Mouse (Mus musculus) intestine, embryonic 14.5 days (tissue): ENCODE results near the gene Cela1. TPM values are rescaled to one million over a fixed set of nuclear protein-coding genes. Genes with fewer than 3 reads are reported as not detected.

Source experiments
- ATAC-seq: fragments of 200-750 bp; cut with Nextera tagmentation; replicated peaks from 2 replicates; pipeline ENCODE4 v1.8.0; 2017; ENCODE audit warnings: low read depth, moderate number of reproducible peaks, moderate TSS enrichment, moderate library complexity; ENCODE audit not compliant: low FRiP score, low TSS enrichment
- DNase-seq: peaks from one replicate; pipeline ENCODE4 v3.0.0-alpha.2; 2018; ENCODE audit warnings: low spot score
- H3K27ac ChIP-seq: fragments of 300-500 bp; sonication (generic); 2 replicates; pipeline ENCODE4 v1.5.1; 2014; ENCODE audit warnings: low read depth, mild to moderate bottlenecking, control low read depth
- H3K27me3 ChIP-seq: fragments of 300-500 bp; sonication (generic); replicated peaks from 2 replicates; pipeline ENCODE4 v1.6.1; 2014; ENCODE audit warnings: low read length, control low read depth; ENCODE audit not compliant: control insufficient read depth, insufficient read depth
- H3K36me3 ChIP-seq: fragments of 300-500 bp; sonication (generic); 2 replicates; pipeline ENCODE4 v1.6.1; 2014; ENCODE audit warnings: low read length, control low read depth; ENCODE audit not compliant: control insufficient read depth, insufficient read depth
- H3K4me1 ChIP-seq: fragments of 300-500 bp; sonication (generic); replicated peaks from 2 replicates; pipeline ENCODE4 v1.6.1; 2014; ENCODE audit warnings: low read length, control low read depth, mixed read lengths; ENCODE audit not compliant: control insufficient read depth, insufficient read depth
- H3K4me2 ChIP-seq: fragments of 300-500 bp; sonication (generic); 2 replicates; pipeline ENCODE4 v1.6.1; 2014; ENCODE audit warnings: low read length
- H3K4me3 ChIP-seq: fragments of 300-500 bp; sonication (generic); 2 replicates; pipeline ENCODE4 v1.5.1; 2014; ENCODE audit warnings: low read depth, low read length, control low read depth, mixed read lengths
- H3K9ac ChIP-seq: fragments of 300-500 bp; sonication (generic); 2 replicates; pipeline ENCODE4 v1.6.1; 2014; ENCODE audit warnings: mild to moderate bottlenecking, low read length
- H3K9me3 ChIP-seq: fragments of 300-500 bp; sonication (generic); 2 replicates; pipeline ENCODE4 v1.6.1; 2016; ENCODE audit warnings: low read length, control low read depth; ENCODE audit not compliant: control insufficient read depth
- WGBS: fragments of 180-500 bp; shearing (Covaris S2); extraction: QIAGEN DNeasy Blood & Tissue Kit; methylation state at CpG from one replicate; pipeline ENCODE4 v1.1.7; 2014; 5-methylcytosine and 5-hydroxymethylcytosine counted together
- polyA plus RNA-seq: library from polyadenylated mRNA; unstranded; fragments of >200 nt; fragmentation: Nextera tagmentation; extraction: Ambion mirVana; gene quantifications from 2 replicates; pipeline ENCODE4 v1.2.1, GENCODE M21; 2014

Gene Cela1
- polyA plus RNA-seq, 1 experiment from 2014 or later = 49.9 TPM

- Histone ChIP-seq H3K9ac (no peak overlapping the region), H3K9me3 (no peaks in the 10 kb centered on the region), H3K27me3 (no peaks in the 10 kb centered on the region), H3K36me3 (no peaks in the 10 kb centered on the region), H3K4me3 (no peak overlapping the region), H3K4me2 (no peak overlapping the region), H3K27ac (no peak overlapping the region), H3K4me1 (no peaks in the 10 kb centered on the region)
- DNase-seq = no peak
- ATAC-seq = no peak
- 78% methylated on average over 9 of the region's 9 CpGs for WGBS
These were observed 27.8 kb upstream of the Cela1 start for GRCm38 (mm10) chr15:100715399-100715993.

GRCm38 (mm10) chr15:100714470-100714869, 26.7 kb upstream of the Cela1 start:
- H3K4me2 ChIP-seq = no peak overlapping the region
- DNase-seq = no peak
- H3K9ac ChIP-seq = no peak overlapping the region
- H3K4me3 ChIP-seq = no peak overlapping the region
- 87% methylated on average over 8 of the region's 8 CpGs for WGBS
- no peaks in the 10 kb centered on the region for H3K9me3 ChIP-seq
- H3K27me3 ChIP-seq = no peaks in the 10 kb centered on the region
- no peaks in the 10 kb centered on the region for H3K36me3 ChIP-seq
- no peak for ATAC-seq
- no peak overlapping the region for H3K27ac ChIP-seq
- H3K4me1 ChIP-seq = no peaks in the 10 kb centered on the region

- H3K4me1 ChIP-seq = no peaks in the 10 kb centered on the region
- no peaks in the 10 kb centered on the region for H3K27me3 ChIP-seq
- H3K9ac ChIP-seq = no peak overlapping the region
- H3K9me3 ChIP-seq = no peaks in the 10 kb centered on the region
- 67% methylated on average over 6 of the region's 6 CpGs for WGBS
- no peaks in the 10 kb centered on the region for H3K36me3 ChIP-seq
- DNase-seq = no peak
- no peak for ATAC-seq
- no peak overlapping the region for H3K4me2 ChIP-seq
- H3K4me3 ChIP-seq = no peak overlapping the region
- H3K27ac ChIP-seq = no peak overlapping the region
These were observed 23.1 kb upstream of the Cela1 start for GRCm38 (mm10) chr15:100710838-100711237.

GRCm38 (mm10) chr15:100708433-100709078, 20.8 kb upstream of the Cela1 start:
- no peaks in the 10 kb centered on the region for H3K27me3 ChIP-seq
- DNase-seq = no peak
- H3K4me2 ChIP-seq = no peak overlapping the region
- ATAC-seq = no peak
- WGBS = 70% methylated on average over 8 of the region's 8 CpGs
- no peaks in the 10 kb centered on the region for H3K9me3 ChIP-seq
- no peak overlapping the region for H3K9ac ChIP-seq
- no peaks in the 10 kb centered on the region for H3K36me3 ChIP-seq
- H3K4me1 ChIP-seq = 0 out of 2 replicates have a peak, but pooled peaks cover 6% of the 10 kb centered on the region
- H3K4me3 ChIP-seq = no peak overlapping the region
- H3K27ac ChIP-seq = no peak overlapping the region; the same call in 1 of the 2 replicates

GRCm38 (mm10) chr15:100706226-100706625, 18.5 kb upstream of the Cela1 start:
- H3K36me3 ChIP-seq = no peaks in the 10 kb centered on the region
- H3K4me2 ChIP-seq = no peak overlapping the region
- DNase-seq = no peak
- H3K4me1 ChIP-seq = 0 out of 2 replicates have a peak, but pooled peaks cover 6% of the 10 kb centered on the region
- ATAC-seq = no peak
- no peak overlapping the region for H3K4me3 ChIP-seq
- H3K27ac ChIP-seq = no peak overlapping the region
- H3K27me3 ChIP-seq = no peaks in the 10 kb centered on the region
- no peaks in the 10 kb centered on the region for H3K9me3 ChIP-seq
- no peak overlapping the region for H3K9ac ChIP-seq
- WGBS = 68% methylated on average over 8 of the region's 8 CpGs

GRCm38 (mm10) chr15:100705376-100705775, 17.7 kb upstream of the Cela1 start:
- Histone ChIP-seq H3K9me3 (no peaks in the 10 kb centered on the region), H3K27ac (no peak overlapping the region), H3K4me3 (no peak overlapping the region), H3K27me3 (no peaks in the 10 kb centered on the region), H3K36me3 (no peaks in the 10 kb centered on the region), H3K9ac (no peak overlapping the region), H3K4me2 (no peak overlapping the region), H3K4me1 (0 out of 2 replicates have a peak, but pooled peaks cover 6% of the 10 kb centered on the region)
- WGBS = 90% methylated on average over 1 of the region's 1 CpGs
- DNase-seq = no peak
- no peak for ATAC-seq

GRCm38 (mm10) chr15:100703913-100704312, 16.2 kb upstream of the Cela1 start:
- Histone ChIP-seq H3K9ac (no peak overlapping the region), H3K4me2 (peak overlapping the region; percentile 36), H3K9me3 (no peaks in the 10 kb centered on the region), H3K4me3 (no peak overlapping the region), H3K27ac (no peak overlapping the region), H3K4me1 (0 out of 2 replicates have a peak, but pooled peaks cover 6% of the 10 kb centered on the region), H3K27me3 (no peaks in the 10 kb centered on the region), H3K36me3 (no peaks in the 10 kb centered on the region)
- 9% methylated on average over 17 of the region's 17 CpGs for WGBS
- no peak for ATAC-seq
- no peak for DNase-seq

GRCm38 (mm10) chr15:100701856-100702255, 14.1 kb upstream of the Cela1 start:
- ATAC-seq (no peak), DNase-seq (no peak)
- no peaks in the 10 kb centered on the region for H3K9me3 ChIP-seq
- H3K4me2 ChIP-seq = no peak overlapping the region
- WGBS = 57% methylated on average over 6 of the region's 6 CpGs
- H3K9ac ChIP-seq = no peak overlapping the region
- H3K27ac ChIP-seq = no peak overlapping the region
- H3K36me3 ChIP-seq = no peaks in the 10 kb centered on the region
- 0 out of 2 replicates have a peak, but pooled peaks cover 6% of the 10 kb centered on the region for H3K4me1 ChIP-seq
- H3K27me3 ChIP-seq = no peaks in the 10 kb centered on the region
- H3K4me3 ChIP-seq = no peak overlapping the region

GRCm38 (mm10) chr15:100701108-100701507, 13.4 kb upstream of the Cela1 start:
- Histone ChIP-seq H3K4me2 (no peak overlapping the region), H3K9ac (no peak overlapping the region), H3K9me3 (no peaks in the 10 kb centered on the region), H3K36me3 (no peaks in the 10 kb centered on the region), H3K4me3 (no peak overlapping the region), H3K27ac (no peak overlapping the region), H3K27me3 (no peaks in the 10 kb centered on the region), H3K4me1 (0 out of 2 replicates have a peak, but pooled peaks cover 6% of the 10 kb centered on the region)
- no peak for DNase-seq
- 63% methylated on average over 10 of the region's 10 CpGs for WGBS
- ATAC-seq = no peak
